Mouse (Mus musculus) WW6 (cell line): ENCODE measurements around the gene Hist1h4i.
"Not testable (repeated sequence)": the region's sequence is repeated elsewhere in the genome, so short reads cannot be mapped to it uniquely, and the experiment has no call there.

Source experiments
- DNase-seq: peaks from one replicate; pipeline ENCODE4 v3.0.0-alpha.2; 2013; ENCODE audit warnings: low read depth, low spot score

The Hist1h4i gene

DNA sequence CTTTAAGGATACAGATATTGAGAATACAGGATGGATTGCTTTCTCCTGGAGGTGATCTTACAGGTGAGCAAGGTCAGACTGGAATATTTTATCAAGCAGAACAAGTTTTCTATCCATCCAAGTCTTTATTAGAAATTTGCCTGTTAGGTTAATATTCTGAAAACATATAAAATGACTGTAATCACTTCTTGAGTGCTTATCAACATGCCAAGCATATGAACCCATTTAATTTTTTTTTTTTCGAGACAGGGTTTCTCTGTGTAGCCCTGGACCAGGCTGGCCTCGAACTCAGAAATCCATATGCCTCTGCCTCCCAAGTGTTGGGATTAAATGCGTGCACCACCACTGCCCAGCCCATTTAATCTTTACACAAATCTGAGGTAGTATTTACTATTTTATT lies 4.2 kb downstream of the Hist1h4i start:
- no peak for DNase-seq

DNA sequence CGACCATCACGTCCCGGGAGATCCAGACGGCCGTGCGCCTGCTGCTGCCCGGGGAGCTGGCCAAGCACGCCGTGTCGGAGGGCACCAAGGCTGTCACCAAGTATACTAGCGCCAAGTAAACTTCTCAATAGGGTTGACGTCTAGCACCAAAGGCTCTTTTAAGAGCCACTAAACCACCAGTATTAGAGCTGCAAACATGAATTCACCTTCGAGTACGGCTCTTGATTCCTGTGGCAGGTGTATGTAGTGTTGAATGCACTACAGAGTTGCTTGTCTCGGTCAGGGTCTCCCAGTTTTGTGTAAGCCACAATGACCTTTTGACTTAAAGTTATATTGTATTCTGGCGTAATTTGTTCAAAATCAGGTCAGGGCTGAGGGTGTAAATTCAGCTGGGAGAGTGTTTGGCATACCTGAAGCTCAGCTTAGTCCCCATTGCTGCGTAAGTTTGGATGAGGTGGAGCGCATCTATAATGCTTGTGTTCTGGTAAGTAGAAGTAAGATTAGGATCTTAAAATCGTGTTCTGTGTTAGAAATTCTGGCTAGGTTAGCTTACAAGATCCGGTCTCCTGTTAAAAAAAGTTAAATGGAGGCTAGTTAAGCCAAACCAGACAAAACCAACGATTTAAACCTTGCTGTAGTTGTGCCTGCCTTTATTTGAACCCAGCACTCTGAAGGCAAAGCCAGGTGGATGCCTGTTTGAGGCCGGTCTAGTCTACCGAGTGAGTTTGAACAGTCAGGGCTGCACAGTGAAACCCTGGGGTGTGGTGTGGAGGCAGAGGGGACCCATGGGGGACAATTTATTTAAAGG lies 4.8 kb downstream of the Hist1h4i start:
- DNase-seq: no peak

DNA sequence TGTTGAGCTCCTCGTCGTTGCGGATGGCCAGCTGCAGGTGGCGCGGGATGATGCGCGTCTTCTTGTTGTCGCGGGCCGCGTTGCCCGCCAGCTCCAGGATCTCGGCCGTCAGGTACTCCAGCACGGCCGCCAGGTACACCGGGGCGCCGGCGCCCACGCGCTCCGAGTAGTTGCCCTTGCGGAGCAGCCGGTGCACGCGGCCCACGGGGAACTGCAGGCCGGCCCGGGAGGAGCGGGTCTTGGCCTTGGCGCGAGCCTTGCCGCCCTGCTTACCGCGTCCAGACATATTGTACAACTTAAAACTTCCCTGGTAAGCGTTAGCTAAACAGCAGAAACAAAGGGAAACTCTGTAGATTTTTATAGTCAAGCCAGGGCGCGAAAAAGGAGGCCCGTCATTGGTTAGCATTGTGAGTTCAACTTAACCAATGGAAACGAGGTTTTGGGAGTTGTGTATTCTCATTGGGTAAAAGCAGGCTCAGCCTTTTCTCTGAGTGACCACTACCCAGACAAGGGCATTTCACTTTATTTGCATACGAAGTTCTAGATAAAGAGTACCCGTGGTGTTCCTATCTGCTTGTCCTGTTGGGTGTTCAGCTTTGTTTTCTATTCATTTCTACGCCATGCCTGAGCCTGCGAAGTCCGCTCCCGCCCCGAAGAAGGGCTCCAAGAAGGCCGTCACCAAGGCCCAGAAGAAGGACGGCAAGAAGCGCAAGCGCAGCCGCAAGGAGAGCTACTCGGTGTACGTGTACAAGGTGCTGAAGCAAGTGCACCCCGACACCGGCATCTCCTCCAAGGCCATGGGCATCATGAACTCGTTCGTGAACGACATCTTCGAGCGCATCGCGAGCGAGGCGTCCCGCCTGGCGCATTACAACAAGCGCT lies 5.7 kb downstream of the Hist1h4i start, which contains the start of the genes Hist1h2ah and Hist1h2bk:
Gene Hist1h2ah, minus strand, starts transcription at position 302 of the 882 bp plus-strand sequence.
Gene Hist1h2bk, plus strand, starts transcription at position 604 of the 882 bp plus-strand sequence.
- not testable (repeated sequence) for DNase-seq

DNA sequence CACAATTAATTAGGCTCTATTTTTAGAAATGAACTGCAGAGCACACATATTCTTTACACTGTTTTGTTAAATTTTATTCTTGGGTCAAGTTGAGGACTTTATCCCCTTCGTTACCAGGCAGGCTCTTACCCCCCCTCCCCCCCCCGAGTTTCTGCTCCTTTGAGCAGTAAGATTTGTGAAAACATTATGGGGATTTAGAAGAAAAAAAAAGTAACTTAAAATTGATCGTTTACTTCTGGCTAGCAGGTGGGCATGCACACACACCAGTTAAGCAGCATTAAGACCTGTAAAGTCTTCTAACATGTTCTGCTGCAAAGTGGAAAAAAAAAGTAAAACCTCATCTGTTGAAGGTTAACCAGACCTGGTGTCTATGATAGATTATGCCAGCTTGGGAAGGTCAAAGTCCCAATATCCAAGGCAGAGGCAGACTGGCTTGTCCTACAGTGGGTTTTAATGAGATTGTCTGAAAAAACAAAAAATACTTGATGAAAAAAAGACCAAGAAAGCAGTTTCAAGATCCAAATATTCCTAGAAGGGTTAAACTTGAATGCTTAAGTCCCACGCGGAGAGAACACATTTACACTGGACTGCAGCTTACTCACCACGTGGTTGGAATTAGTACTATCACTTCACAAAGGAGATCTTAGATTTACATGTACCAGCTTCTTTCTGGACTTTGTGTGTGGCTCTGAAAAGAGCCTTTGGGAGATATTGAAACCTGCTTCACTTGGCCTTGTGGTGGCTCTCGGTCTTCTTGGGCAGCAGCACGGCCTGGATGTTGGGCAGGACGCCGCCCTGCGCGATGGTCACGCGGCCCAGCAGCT lies 6.5 kb downstream of the Hist1h4i start:
- no peak for DNase-seq

DNA sequence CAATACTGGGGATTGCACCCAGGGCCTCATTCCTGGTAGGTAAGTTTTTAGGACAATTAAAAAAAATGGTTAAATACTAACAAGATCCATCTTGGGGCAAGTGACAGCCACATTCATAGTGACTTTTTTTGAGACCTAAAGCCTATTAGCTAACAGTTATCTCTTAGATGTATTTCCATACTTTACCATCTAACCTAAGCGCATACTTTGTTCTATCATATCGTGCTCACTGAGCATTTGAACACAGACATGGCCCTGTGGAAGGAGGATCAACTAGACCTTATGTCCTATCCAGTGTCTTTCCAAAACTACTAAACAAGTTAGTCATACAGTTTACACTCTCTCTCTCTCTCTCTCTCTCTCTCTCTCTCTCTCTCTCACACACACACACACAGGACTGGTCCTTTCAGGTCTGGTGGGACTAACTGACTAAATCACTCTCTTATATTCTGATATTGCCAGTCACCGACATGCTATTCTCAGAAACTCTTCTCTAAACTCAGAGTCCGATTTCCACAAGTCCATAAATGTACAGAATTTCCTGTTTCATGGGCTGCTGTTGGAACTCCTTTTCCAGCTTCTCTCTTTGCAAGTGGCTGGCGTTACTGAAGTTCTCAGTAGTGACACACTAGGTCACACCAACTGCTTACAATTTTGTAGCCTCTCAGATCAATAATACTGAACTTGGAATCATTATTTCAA lies 7.3 kb downstream of the Hist1h4i start:
- no peak for DNase-seq

DNA sequence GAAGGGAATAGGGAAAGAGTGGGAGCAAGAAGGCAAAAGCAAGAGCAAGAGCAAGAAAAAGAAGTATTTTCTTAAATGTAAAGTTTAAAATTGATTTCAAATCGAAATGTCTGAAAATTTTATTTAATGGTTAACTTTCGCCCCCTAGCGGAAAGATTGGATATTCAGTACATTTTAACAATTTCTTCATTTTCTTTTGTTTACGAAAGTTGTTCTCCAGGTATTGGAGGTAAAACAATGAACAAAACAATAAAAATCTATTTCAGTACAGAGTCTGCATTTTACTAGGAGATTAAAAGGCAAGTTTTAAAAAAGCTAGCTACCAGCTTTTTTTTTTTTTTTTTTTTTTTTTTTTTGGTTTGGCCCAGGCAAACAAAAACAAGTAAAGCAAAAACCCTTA lies 10.7 kb downstream of the Hist1h4i start:
- DNase-seq: no peak

DNA sequence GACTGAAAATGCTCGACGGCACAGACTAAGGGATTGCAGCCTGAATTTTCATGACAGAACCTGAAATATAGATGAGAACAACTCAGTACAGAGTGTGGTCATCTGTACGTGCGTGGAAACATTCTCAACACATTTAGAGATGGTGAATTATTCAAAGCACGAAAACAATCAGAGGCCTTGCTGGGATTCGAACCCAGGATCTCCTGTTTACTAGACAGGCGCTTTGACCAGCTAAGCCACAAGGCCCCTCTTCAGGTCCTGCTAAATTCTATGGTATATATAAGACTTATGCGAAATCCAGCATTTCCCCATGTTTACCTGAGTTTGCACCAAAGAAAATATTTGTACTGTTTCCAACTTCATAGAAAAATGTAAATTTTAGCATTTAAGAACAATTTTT lies 11.2 kb downstream of the Hist1h4i start:
- no peak for DNase-seq

DNA sequence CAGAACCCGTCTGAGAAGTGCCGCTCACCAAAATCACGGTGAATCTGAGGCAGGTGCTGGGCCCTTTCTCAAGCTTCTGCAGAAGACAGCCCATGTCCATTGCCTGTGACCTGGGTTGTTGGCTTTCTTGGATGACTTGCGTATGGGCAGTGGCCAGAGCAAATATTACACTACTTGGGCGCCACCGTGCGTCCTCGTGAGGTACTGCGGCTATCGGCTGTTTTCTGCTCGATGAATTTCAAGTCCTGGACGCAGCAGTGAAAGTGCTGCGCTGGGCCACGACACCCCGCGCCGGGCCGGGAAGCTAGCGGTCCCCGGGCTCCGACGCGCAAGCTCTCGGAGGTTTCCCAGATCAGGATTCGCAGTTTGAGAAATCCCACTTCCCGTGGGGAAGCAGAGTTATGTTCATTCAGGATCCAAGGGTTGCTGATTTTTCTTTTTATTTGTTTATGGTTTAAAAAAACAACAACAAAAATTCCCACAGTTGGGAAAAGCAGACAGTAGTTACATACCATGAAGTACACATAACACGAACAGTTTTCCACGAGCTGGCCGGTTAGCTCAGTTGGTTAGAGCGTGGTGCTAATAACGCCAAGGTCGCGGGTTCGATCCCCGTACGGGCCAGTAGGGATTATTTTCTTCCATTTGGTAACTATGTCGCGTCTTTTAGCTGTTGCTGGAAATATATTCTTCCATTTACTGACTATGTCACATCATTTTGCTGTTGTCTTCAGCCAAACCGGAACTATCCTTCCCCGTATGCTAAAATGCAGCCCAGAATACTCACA lies 12.3 kb downstream of the Hist1h4i start:
- no peak for DNase-seq

DNA sequence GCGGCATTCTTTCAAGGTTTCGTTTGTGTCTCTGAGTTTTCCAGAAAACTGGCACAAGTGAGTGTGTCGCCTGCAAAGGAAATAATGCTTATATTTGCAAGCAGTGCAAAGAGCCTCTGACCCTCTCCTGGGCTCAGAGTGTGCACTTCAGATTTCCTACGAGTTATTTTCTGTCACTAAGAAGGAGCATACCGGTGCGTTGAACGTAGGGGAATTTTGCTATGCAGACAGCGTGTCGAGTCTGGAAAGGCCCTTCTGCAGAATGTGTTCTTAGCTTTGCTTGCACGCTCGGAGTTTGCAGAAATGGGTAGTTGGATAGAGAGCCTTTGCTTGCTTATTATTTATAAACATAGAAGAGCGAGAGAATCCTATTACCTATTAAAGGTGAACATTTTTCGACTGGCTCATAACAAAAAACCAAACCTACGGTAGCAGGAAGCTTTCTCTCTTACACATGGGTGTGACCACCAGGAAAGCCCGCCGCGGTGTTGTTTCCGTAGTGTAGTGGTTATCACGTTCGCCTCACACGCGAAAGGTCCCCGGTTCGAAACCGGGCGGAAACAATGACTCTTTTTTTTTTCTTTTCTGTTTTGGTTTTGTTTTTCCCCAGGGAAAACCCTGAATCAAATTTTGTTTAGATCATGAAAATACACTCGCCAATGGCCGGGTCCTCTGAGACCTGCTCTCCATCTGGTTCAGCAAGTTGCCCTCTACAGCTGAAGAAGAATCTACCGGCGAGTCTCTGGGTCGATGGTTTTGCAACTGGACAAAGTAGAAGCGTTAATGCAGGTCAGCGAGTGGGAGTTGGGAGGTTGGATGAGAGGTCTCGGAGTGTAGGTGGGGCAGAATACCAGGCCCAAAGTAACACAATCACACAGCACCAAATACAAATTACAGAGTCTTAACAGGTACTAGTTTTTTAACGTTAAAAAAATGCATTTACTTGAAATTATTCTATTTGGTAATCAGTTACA lies 14.8 kb downstream of the Hist1h4i start:
- no peak for DNase-seq

DNA sequence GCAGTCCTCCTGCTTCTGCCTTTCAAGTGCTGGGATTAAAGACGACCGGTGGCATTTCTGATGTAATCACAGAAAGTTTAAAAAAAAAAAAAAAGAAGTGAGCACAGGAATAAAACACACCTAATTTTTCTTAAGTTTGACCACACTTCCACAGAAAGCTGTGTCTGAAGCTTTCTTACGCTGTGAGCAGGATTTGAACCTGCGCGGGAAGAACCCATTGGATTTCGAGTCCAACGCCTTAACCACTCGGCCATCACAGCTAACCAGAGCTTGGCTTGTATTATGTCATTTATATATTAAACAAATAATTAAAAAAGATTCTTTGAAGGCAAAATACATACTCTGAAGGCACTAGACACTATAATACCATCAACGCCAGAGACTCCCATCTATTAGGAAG lies 18.9 kb downstream of the Hist1h4i start:
- DNase-seq: no peak

DNA sequence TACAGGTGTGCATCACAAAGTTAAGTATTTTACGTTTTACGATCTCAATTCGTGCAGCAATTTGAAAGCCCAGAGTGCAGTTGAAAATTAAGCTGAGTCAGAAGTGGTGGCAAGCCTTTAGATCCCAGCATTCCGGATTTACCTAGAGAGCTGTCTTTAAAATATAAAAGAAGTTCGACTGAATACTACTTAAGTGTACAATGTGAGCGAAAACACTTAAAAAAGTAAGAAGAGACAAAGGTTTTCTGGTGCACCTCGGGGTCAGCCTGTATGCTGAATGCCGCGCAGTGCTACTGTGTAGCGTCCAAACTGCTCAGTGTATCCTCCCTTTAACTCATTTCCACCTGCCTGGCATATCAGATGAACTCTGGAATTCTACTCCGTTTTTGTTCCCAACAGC lies 19.6 kb downstream of the Hist1h4i start:
- no peak for DNase-seq

DNA sequence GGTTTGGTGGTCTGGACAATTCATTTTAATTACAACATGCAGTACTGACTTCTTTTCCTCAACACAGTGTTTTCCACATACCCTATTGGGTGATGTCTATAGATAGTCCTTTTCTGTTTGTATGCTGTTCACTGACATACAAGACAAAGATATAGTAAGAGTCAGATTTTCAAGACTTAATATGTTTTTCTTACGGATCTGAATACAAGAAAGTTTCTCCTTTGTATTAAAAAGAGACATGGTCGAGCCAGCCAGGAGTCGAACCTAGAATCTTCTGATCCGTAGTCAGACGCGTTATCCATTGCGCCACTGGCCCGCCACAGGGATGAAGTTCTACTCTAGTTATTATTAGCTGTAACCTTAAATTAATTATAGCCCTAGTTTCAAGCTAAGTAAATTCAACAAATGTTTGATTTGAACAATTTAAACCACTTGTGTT lies 20.2 kb downstream of the Hist1h4i start:
- no peak for DNase-seq

DNA sequence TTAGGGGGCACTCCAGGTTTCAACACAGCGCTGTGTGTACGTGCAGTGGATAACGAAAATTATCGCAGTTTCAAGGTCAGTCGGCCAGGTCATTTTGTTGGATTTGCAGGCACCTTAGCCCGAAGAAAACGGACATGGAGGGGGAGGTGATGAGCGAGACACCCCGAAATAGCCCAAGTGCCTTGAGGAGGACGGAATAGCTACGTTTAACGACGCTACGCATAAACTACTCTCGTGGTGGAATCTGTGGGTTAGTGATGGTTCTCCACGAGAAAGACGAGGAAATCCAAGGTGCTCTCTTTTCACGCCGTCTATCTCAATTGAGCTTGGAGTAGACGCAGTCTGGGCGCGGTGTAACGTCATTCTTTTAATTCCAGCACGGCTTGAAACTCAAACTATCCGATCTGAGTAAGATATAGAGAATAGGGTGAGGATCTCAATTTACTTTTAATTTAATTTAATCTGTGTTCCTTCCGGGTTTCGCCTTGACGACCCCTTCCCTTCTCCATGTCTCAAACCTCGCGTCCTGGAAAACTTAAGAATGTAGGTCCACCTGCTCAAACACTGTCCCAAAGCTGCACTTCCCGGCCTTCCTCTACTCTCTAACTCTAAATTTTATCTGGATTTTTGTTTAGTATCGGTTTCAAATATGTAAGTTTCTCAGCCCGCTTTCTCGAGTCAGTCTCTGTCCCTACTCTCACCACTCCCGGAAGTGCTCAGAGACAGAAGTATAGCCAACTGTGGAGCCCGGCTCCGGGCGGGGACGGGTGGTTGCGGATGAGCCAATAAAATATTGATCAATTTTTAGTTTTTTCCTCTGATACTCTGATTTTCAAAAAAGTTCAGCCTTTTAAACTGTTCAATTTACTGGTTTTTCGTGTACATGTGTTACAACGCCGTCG lies 21.0 kb downstream of the Hist1h4i start:
- DNase-seq: no peak

DNA sequence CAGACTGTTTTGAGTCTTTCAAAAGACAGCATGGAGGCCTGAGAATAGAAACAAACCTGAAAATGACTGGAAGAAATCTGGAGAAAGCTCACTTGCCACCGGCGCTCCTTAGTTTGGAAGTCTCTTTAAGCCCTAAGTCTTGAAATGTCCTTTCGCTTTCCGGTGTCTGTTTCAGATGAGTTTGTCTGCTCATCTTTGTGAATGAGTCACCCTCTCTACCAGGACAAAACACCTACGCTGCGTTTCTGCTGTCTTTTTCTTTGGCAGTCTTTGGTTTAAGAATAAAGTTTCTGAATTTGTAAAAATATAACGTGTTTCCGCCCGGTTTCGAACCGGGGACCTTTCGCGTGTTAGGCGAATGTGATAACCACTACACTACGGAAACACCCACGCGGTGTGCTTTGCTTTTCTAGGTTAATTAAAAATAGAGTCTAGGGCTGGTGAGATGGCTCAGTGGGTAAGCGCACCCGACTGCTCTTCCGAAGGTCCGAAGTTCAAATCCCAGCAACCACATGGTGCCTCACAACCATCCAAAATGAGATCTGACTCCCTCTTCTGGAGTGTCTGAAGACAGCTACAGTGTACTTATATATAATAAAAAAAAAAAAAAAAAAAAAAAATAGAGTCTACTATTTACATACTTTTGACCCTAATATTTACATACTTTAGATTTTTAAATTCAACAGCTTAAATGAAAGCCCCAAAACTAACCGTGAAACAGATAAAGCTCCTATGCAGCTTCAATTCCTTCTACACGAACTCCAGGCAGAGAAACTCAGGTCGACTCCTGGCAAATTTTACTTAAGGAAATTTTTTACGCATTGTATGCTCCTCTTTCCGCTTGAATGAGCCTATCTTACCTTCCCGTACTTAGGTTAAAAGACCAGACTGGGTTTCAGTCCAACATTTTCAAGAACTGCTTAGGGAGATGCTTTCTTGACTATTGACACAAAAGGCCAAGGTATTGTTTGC lies 25.4 kb downstream of the Hist1h4i start:
- DNase-seq: no peak

DNA sequence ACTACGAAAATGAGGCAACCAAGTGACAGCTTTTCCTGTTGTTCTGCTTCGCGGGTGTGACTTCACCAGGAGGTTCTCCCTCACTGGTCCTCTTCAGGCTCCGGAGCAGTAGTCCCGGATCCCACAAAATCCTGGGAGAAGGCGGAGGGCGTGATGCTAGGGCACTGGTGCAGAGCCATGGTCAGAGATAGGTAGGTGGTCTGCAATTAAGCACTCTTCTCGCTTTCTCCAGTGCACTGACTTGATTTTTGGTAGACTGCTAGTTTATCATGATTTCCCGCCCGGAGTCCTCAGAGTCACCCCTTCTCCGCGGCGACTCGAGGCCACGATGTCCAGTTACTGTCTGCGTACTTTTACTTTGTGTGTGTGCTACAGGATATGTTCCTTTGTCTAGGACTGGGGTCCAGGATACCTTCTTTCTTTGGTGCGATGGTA lies 26.7 kb downstream of the Hist1h4i start:
- DNase-seq: no peak

DNA sequence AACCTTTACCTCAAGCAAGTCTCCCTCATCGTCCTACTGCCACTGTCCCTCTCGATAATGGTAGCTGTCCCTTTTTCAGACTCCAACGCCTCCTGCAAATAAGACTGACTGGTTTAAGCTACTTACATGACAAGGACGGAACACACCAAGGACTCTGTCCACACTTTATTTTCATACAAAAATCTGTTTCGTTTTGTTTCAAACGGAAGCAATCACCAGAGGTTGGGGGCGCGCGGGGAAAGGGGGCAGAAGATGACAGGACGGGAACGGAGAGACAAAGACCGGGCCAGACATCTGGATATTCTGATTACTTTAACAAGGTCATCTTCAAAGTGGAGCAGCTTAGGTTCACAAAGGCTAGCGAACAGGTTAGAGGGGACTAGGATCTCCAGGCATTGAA lies 27.4 kb downstream of the Hist1h4i start:
- DNase-seq: no peak

DNA sequence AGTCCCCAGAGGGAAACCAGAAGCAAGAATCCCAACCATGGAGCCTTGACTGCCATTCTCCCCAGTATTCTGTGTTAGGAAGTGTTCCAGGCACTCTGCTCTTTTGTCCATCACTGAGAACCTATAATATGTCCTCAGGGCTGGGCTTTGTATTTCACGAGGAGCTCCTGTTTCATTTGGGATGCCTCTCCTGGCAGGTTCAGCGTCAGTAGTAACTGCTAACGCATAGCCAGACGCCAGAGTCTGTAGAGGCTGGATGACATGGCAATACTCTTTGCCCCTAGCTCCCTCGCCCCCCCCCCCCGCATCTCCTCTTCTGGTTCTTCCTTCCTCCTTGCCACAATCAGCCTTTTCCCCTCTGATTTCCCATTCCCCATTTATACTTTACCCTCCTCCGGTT lies 31.5 kb downstream of the Hist1h4i start, which contains the start of gene Prss16:
Gene Prss16, minus strand, starts transcription at position 101 of the 400 bp plus-strand sequence.
- DNase-seq: no peak
